Mouse (Mus musculus) liver, embryonic 14.5 days (tissue): ENCODE measurements around the gene 1700034J05Rik. TPM values are rescaled to one million over a fixed set of nuclear protein-coding genes. Genes with fewer than 3 reads are reported as not detected.
A peak's percentile ranks its signal among the peaks of the same experiment; 100 is the strongest.

Experiments
- ATAC-seq: fragments of 200-750 bp; cut with Nextera tagmentation; 2 replicates; pipeline ENCODE4 v1.8.0; 2017; ENCODE audit warnings: moderate number of reproducible peaks, mild to moderate bottlenecking, moderate library complexity; ENCODE audit not compliant: insufficient read depth
- DNase-seq, 3 experiments: peaks; one replicate each; pipeline ENCODE4 v3.0.0-alpha.2; 2012 to 2013; ENCODE audit warnings: low read depth in 3 of 3, low spot score in 3 of 3
- H3K27ac ChIP-seq: fragments of 300-500 bp; sonication (generic); 2 replicates; pipeline ENCODE4 v1.5.1; 2014; ENCODE audit warnings: moderate library complexity, mild to moderate bottlenecking, control low read depth, inconsistent platforms
- H3K27me3 ChIP-seq: fragments of 300-500 bp; sonication (generic); 2 replicates; pipeline ENCODE4 v1.6.1; 2014; ENCODE audit warnings: mild to moderate bottlenecking, low read length, moderate library complexity; ENCODE audit not compliant: control insufficient read depth, insufficient read depth
- H3K36me3 ChIP-seq: fragments of 300-500 bp; sonication (generic); replicated peaks from 2 replicates; pipeline ENCODE4 v1.6.1; 2014; ENCODE audit warnings: low read depth; ENCODE audit not compliant: control insufficient read depth, insufficient read depth
- H3K4me1 ChIP-seq, 2 experiments: fragments of 200-500 bp in 1 of 2; fragments of 300-500 bp in 1 of 2; sonication (generic) in 1 of 2; replicated peaks; 2 replicates each; pipeline ENCODE4 v1.6.1; 2012 to 2014; ENCODE audit warnings: antibody characterized with exemption in 1 of 2, inconsistent platforms in 1 of 2, low read length in 1 of 2; ENCODE audit not compliant: control insufficient read depth in 2 of 2, insufficient read depth in 2 of 2
- H3K4me2 ChIP-seq: fragments of 300-500 bp; sonication (generic); 2 replicates; pipeline ENCODE4 v1.6.1; 2014; ENCODE audit warnings: low read depth, mild to moderate bottlenecking, control low read depth, moderate library complexity
- H3K4me3 ChIP-seq, 2 experiments: fragments of 200-500 bp in 1 of 2; fragments of 300-500 bp in 1 of 2; sonication (generic) in 1 of 2; 2 replicates each; pipeline ENCODE4 v1.5.1; 2012 to 2014; ENCODE audit warnings: low read depth in 2 of 2, low read length in 2 of 2, mild to moderate bottlenecking in 2 of 2, control low read depth in 1 of 2, inconsistent platforms in 1 of 2, moderate library complexity in 1 of 2; ENCODE audit not compliant: insufficient read depth in 1 of 2
- H3K9ac ChIP-seq: fragments of 300-500 bp; sonication (generic); replicated peaks from 2 replicates; pipeline ENCODE4 v1.6.1; 2014; ENCODE audit warnings: mild to moderate bottlenecking, control low read depth, moderate library complexity
- H3K9me3 ChIP-seq: fragments of 300-500 bp; sonication (generic); 2 replicates; pipeline ENCODE4 v1.6.1; 2016; ENCODE audit warnings: low read length, mixed read lengths; ENCODE audit not compliant: control insufficient read depth
- CTCF ChIP-seq: IDR thresholded peaks from 2 replicates; pipeline ENCODE4 v1.5.1; 2016; ENCODE audit warnings: antibody characterized with exemption, low read depth, control low read depth
- EP300 ChIP-seq: IDR thresholded peaks from 2 replicates; pipeline ENCODE4 v1.6.1; 2016; ENCODE audit warnings: antibody characterized with exemption, low read depth
- WGBS: fragments of 180-500 bp; shearing (Covaris S2); extraction: QIAGEN DNeasy Blood & Tissue Kit; methylation state at CpG from one replicate; pipeline ENCODE4 v1.1.7; 2014; ENCODE audit not compliant: insufficient replicate concordance; 5-methylcytosine and 5-hydroxymethylcytosine counted together
- polyA plus RNA-seq, 2 experiments: library from polyadenylated mRNA; depleted of rRNA in 1 of 2; stranded (reverse) in 1 of 2; unstranded in 1 of 2; fragments of >200 nt; fragmentation: Nextera tagmentation in 1 of 2; extraction: Ambion mirVana in 1 of 2; gene quantifications; 2 replicates each; pipeline versions ENCODE4 v1.2.1 to v1.2.3; 2012 to 2014

Gene 1700034J05Rik
- polyA plus RNA-seq, 2 experiments: not detected

DNA sequence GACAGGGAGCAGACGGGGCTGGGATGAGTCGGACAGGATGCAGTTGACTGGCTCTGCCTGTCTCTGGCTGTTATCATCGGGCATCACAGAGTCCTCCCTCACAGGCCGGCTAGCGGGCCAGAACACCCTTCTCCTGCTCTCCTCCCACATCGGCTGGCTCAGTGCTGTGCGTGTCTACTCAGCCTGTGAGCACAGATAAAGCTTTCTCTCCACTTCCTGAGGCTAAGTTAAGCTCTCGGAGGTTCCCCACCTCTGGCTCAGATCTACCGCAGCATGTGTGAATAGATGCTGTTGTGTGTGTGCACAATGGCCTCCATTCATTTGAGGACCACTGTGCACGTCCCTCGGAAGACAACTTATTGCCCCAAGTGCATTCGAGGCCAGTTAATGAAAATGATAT lies 1.7 kb upstream of the 1700034J05Rik start:
- Histone ChIP-seq H3K36me3 (no peaks in the 10 kb centered on the region), H3K4me3 (no peak overlapping the region), H3K4me2 (peak overlapping the region; percentile 34), H3K9ac (no peak overlapping the region; the same call in 1 of the 2 replicates), H3K27me3 (no peaks in the 10 kb centered on the region), H3K9me3 (no peaks in the 10 kb centered on the region), H3K4me1 (peaks cover 11 to 32% of the 10 kb centered on the region in 2 experiments), H3K27ac (peak overlapping the region; percentile 6; the same call in 1 of the 2 replicates)
- TF ChIP-seq EP300 (peak; percentile 53), CTCF (no peak)
- ATAC-seq (peak; percentile 99), DNase-seq (peak; percentile 53 to 66 (median 54))
- 18% methylated on average over 12 of the region's 12 CpGs for WGBS

DNA sequence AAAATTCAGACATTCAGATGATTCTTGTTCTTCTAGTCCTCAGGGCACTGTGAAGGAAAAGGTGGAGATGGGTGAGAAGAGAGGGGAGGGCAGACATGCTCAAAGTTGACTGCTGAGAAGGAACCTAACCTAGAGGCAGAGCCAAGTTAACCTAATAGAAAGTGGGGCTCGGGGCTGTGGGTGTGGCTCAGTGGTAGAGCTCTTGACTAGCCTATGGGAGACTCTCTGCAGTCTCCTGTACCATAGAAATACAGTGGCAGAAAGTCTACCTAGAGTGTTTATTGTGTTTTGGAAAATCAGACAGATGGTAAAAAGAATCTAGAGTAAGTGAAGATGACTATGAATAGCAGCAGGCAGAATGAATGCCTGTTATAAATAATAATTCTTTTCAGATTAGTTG lies 1.3 kb upstream of the 1700034J05Rik start:
- Histone ChIP-seq H3K4me1 (peaks cover 11 to 29% of the 10 kb centered on the region in 2 experiments), H3K27ac (0 out of 2 replicates have a peak overlapping the region, but pooled peaks have one; percentile 22), H3K9me3 (no peaks in the 10 kb centered on the region), H3K4me3 (no peak overlapping the region), H3K9ac (no peak overlapping the region; the same call in 1 of the 2 replicates), H3K36me3 (no peaks in the 10 kb centered on the region), H3K4me2 (peak overlapping the region; percentile 34), H3K27me3 (no peaks in the 10 kb centered on the region)
- ATAC-seq (peak; percentile 63), DNase-seq (no peak)
- WGBS: 14% methylated on average over 1 of the region's 1 CpGs
- no peak for TF ChIP-seq EP300
- TF ChIP-seq CTCF: no peak

DNA sequence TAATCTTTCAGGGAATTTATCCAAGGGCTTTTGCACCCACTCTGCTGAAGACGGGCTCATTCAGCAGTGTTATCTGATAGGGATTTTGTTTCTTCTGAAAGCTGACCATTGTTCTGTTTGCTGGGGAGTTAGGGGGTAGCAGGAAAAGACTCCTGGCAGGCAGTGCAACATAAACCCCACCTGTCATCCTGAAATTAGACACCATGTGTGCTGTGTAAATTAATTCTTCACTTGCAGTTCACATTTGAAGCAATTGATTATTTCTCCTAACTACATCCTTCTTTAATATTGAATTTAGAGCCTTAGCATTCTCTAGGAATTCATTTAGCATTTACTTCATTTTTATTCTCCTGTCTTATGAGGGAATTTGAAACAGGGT lies 3.8 kb downstream of the 1700034J05Rik start:
- no peak overlapping the region for H3K27ac ChIP-seq
- H3K9ac ChIP-seq: no peak overlapping the region
- no peaks in the 10 kb centered on the region for H3K9me3 ChIP-seq
- DNase-seq (no peak), ATAC-seq (no peak)
- H3K4me3 ChIP-seq: no peak overlapping the region
- no peaks in the 10 kb centered on the region for H3K36me3 ChIP-seq
- H3K4me2 ChIP-seq: no peak overlapping the region
- TF ChIP-seq CTCF (no peak), EP300 (no peak)
- 22% methylated on average over 1 of the region's 1 CpGs for WGBS
- H3K4me1 ChIP-seq: peaks cover 17 to 49% of the 10 kb centered on the region in 2 experiments
- no peaks in the 10 kb centered on the region for H3K27me3 ChIP-seq

DNA sequence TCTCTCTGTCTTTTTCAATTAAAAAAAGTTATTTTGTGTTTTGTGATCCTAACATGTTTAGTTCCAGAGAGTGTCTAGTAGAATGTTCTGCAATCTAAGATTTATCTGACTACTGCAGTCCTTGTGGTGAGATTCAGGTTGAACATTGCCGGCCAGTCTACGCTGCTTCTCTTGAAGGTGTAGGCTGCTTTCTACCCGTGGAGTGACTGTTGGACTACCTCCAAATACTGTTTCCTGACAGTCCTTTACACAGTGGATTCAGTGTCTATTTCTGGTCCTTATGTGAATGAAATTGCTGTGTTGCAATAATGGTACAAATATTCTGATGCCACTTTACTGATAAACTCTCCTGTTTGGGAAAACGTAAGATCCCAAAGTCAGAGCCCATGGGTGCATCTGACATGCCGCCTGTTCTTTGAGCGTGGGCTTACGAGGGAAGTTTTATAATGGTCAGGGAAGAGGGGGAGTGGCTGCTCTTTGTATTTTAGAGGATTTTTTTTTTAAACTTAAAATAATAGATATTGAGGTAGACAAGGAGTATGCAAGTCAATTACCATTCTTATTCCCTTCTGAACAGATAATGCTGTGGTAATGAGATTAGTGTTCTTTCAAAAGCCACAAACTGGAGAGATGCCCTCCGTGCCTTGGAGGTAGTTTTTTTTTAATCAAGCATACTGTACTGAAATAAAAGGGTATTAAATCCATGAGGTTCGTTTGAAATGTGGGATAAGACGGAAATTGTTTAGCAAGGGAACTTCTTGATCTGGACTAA lies 4.4 kb downstream of the 1700034J05Rik start:
- no peak overlapping the region for H3K9ac ChIP-seq
- WGBS: 40% methylated on average over 10 of the region's 10 CpGs
- ATAC-seq: no peak
- H3K9me3 ChIP-seq: no peaks in the 10 kb centered on the region
- peaks cover 16 to 49% of the 10 kb centered on the region in 2 experiments for H3K4me1 ChIP-seq
- no peaks in the 10 kb centered on the region for H3K36me3 ChIP-seq
- no peaks in the 10 kb centered on the region for H3K27me3 ChIP-seq
- H3K4me3 ChIP-seq: no peak overlapping the region
- DNase-seq: no peak
- H3K4me2 ChIP-seq: no peak overlapping the region
- TF ChIP-seq EP300 (no peak), CTCF (no peak)
- H3K27ac ChIP-seq: no peak overlapping the region

DNA sequence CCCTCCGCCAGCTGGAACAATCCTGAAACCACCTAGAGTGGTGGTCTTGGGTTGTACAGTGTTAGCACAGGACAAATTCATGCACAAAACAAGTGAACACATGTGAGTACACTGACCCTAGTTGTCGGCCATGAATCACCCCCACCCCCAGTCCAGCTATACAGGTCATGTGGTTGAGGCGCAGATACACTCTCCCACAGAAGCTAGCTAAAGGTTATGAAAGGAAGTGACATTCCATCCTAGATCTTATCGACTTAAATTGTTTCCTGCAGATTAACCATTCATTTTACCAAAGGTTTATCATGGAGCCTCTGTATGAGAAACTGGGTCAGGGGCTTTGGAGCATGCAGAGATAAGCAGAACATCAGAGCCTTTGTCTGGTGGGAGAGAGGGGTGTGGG lies 7.0 kb downstream of the 1700034J05Rik start:
- H3K4me2 ChIP-seq: no peak overlapping the region
- H3K9ac ChIP-seq: no peak overlapping the region
- no peaks in the 10 kb centered on the region for H3K27me3 ChIP-seq
- TF ChIP-seq EP300 (no peak), CTCF (no peak)
- H3K27ac ChIP-seq: no peak overlapping the region
- no peaks in the 10 kb centered on the region for H3K9me3 ChIP-seq
- ATAC-seq: no peak
- H3K36me3 ChIP-seq: no peaks in the 10 kb centered on the region
- H3K4me1 ChIP-seq: peaks cover 16 to 41% of the 10 kb centered on the region in 2 experiments
- no peak overlapping the region for H3K4me3 ChIP-seq
- 37% methylated on average over 4 of the region's 4 CpGs for whole genome bisulfite sequencing
- no peak for DNase-seq
